Mouse (Mus musculus) lung, postnatal 0 days (tissue): ENCODE data around the gene Mrps27. TPM values are rescaled to one million over a fixed set of nuclear protein-coding genes. Genes with fewer than 3 reads are reported as not detected.

Experiments
- ATAC-seq: fragments of 200-750 bp; cut with Nextera tagmentation; 2 replicates; pipeline ENCODE4 v1.8.0; 2017; ENCODE audit warnings: moderate library complexity
- DNase-seq: peaks from one replicate; pipeline ENCODE4 v3.0.0-alpha.2; 2016; ENCODE audit warnings: low spot score
- H3K27ac ChIP-seq: fragments of 300-500 bp; sonication (generic); 2 replicates; pipeline ENCODE4 v1.5.1; 2014; ENCODE audit warnings: antibody characterized with exemption, mild to moderate bottlenecking, low read length, mixed read lengths
- H3K27me3 ChIP-seq: fragments of 300-500 bp; sonication (generic); replicated peaks from 2 replicates; pipeline ENCODE4 v1.6.1; 2014; ENCODE audit warnings: low read length, mixed read lengths; ENCODE audit not compliant: insufficient read depth
- H3K36me3 ChIP-seq: fragments of 300-500 bp; sonication (generic); 2 replicates; pipeline ENCODE4 v1.6.1; 2014; ENCODE audit warnings: low read length, mixed read lengths; ENCODE audit not compliant: insufficient read depth
- H3K4me1 ChIP-seq: fragments of 300-500 bp; sonication (generic); 2 replicates; pipeline ENCODE4 v1.6.1; 2014; ENCODE audit warnings: antibody characterized with exemption, low read depth, low read length, mixed read lengths; ENCODE audit not compliant: insufficient read depth
- H3K4me2 ChIP-seq: fragments of 300-500 bp; sonication (generic); replicated peaks from 2 replicates; pipeline ENCODE4 v1.6.1; 2014; ENCODE audit warnings: low read depth, mild to moderate bottlenecking, low read length, moderate library complexity, mixed read lengths
- H3K4me3 ChIP-seq: fragments of 300-500 bp; sonication (generic); 2 replicates; pipeline ENCODE4 v1.5.1; 2014; ENCODE audit warnings: low read depth, low read length
- H3K9ac ChIP-seq: fragments of 300-500 bp; sonication (generic); replicated peaks from 2 replicates; pipeline ENCODE4 v1.6.1; 2014; ENCODE audit warnings: low read depth, mild to moderate bottlenecking
- H3K9me3 ChIP-seq: fragments of 300-500 bp; sonication (generic); 2 replicates; pipeline ENCODE4 v1.6.1; 2016; ENCODE audit warnings: low read length, mixed read lengths
- CTCF ChIP-seq: IDR thresholded peaks from 2 replicates; pipeline ENCODE4 v1.5.1; 2016; ENCODE audit warnings: antibody characterized with exemption, mild to moderate bottlenecking
- EP300 ChIP-seq: IDR thresholded peaks from 2 replicates; pipeline ENCODE4 v1.6.1; 2016; ENCODE audit warnings: antibody characterized with exemption, mild to moderate bottlenecking, control low read depth
- whole genome bisulfite sequencing: fragments of 180-500 bp; shearing (Covaris S2); extraction: QIAGEN DNeasy Blood & Tissue Kit; methylation state at CpG from one replicate; pipeline ENCODE4 v1.1.7; 2014; 5-methylcytosine and 5-hydroxymethylcytosine counted together
- polyA plus RNA-seq: library from polyadenylated mRNA; unstranded; fragments of >200 nt; fragmentation: Nextera tagmentation; extraction: Ambion mirVana; gene quantifications from 2 replicates; pipeline ENCODE4 v1.2.1, GENCODE M21; 2015

Mrps27 gene
- 19.2 and 20.4 TPM in 2 replicates for polyA plus RNA-seq

DNA sequence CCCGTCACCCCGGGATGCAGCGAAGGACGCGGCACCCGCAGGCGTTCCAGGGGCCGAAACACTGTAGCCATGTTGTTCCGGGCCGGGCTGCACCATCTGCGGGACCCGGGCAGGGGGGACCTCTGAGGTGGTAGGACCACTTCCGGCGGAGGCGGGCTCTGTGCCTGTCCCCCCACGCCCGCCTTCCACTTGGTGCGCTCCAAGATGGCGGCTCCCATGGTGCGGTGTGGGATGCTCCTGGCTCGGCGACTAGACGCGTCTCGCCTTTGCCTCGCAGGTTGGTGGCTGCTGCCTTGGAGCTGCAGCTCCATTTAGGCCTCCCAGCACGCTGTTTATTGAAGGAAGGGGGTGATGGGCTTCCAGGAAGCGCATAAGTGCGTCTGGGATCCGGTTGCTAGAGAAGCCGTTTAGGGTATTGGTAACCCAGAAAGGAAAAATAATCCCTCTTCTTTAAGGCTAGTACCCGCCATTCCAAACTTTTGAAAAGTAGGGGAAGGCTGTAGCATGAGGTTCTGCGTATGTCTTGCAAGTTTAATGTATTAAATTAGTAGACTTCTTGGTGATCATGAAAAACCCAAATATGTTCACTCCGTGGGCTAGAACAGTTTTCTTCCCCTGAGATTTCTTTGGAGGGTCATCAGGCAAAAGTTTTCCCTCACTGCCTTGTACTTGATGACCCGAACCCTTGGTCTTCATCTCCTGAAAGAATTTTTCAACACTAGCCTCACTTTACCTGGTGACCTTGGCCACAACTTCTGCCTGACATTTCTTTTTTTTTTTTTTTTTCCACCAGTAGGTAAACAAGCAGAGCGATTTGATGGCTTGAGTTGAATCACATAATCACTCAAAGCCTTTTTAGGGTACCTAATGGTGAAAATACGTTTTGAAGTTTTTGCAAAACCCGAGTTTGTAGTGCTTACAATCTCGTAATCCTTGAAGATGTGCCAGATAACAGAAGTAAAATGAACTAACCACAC, at the start of gene Mrps27, which contains the start of gene Ptcd2:
Gene Mrps27 (plus strand): TSS at position 188 of the 977 bp plus-strand sequence.
Gene Ptcd2 (minus strand): TSS at position 107 of the 977 bp plus-strand sequence.
- peak; percentile 99 for ATAC-seq
- Histone ChIP-seq H3K9me3 (no peaks in the 10 kb centered on the region), H3K9ac (peak within 1 kb of the TSS; percentile 85), H3K4me2 (peak within 1 kb of the TSS; percentile 69), H3K4me3 (peak within 1 kb of the TSS; percentile 92), H3K27ac (peak within 1 kb of the TSS; percentile 83), H3K4me1 (peaks cover 5% of the 10 kb centered on the region; the same call in 1 of the 2 replicates), H3K27me3 (no peaks in the 10 kb centered on the region), H3K36me3 (peaks cover 14% of the 10 kb centered on the region)
- DNase-seq, result peak; percentile 96
- peak; percentile 31 for TF ChIP-seq CTCF
- no peak for TF ChIP-seq EP300
- WGBS, result 1% methylated on average over 39 of the region's 39 CpGs

DNA sequence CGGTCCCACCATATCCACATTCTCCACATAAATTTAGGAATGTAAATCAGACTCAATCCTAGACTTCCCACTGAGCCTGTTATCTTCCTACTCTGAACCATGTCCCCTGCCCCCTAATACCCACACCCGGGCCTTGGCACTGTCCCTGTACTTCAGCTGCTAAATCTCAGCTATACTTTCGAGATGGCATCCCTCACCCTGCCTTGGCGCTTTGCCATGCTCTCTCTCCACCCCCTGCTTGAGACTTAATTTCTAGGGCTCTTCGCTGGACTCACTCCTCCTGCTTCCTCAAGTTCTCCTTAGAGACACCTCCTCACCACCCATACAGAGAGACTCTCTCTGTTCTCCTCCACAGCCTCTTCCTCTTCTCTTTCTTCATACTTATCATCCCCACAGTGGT, 44.7 kb upstream of the Mrps27 start:
- Histone ChIP-seq H3K4me3 (no peak overlapping the region), H3K4me1 (peaks cover 6% of the 10 kb centered on the region; the same call in 1 of the 2 replicates), H3K4me2 (no peak overlapping the region), H3K27ac (no peak overlapping the region), H3K27me3 (no peaks in the 10 kb centered on the region), H3K36me3 (no peaks in the 10 kb centered on the region), H3K9ac (no peak overlapping the region), H3K9me3 (no peaks in the 10 kb centered on the region; the same call in 1 of the 2 replicates)
- TF ChIP-seq EP300 (no peak), CTCF (no peak)
- ATAC-seq (no peak; the same call in 1 of the 2 replicates), DNase-seq (no peak)
- 54% methylated on average over 5 of the region's 5 CpGs for WGBS

GRCm38 (mm10) chr13:99303846-99304245, 40.7 kb upstream of the Mrps27 start:
- no peak overlapping the region for H3K4me2 ChIP-seq
- no peaks in the 10 kb centered on the region for H3K36me3 ChIP-seq
- TF ChIP-seq CTCF, result no peak
- TF ChIP-seq EP300, result no peak
- no peaks in the 10 kb centered on the region for H3K27me3 ChIP-seq
- H3K9me3 ChIP-seq, result no peaks in the 10 kb centered on the region
- DNase-seq (peak; percentile 63), ATAC-seq (0 out of 2 replicates have a peak, but pooled peaks have one; percentile 7)
- no peak overlapping the region for H3K27ac ChIP-seq
- H3K4me3 ChIP-seq, result no peak overlapping the region
- peaks cover 11% of the 10 kb centered on the region; the same call in 1 of the 2 replicates for H3K4me1 ChIP-seq
- H3K9ac ChIP-seq, result no peak overlapping the region
- 32% methylated on average over 5 of the region's 5 CpGs for WGBS

DNA sequence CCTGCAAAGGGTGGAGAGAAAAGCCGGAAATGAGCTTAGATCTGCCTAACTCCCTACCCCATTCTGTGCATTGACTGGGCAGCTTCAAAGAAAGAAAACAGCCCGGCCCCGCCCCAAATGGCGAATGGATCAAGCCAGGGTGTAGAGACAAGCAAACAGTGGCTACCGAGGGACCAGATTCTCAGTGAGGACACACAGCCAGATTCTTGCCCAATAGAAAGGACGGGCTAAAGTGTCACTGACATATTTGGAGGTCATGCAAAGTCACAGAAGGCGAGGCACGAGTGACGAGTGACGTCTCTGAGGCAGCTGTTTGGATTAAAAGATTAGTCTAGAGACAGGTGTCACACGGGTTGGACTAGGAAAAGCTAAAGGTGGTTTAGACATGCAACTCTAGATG, 40.2 kb upstream of the Mrps27 start:
- 36% methylated on average over 11 of the region's 11 CpGs for WGBS
- ATAC-seq, result peak; percentile 23; the same call in 1 of the 2 replicates
- peak; percentile 43 for DNase-seq

GRCm38 (mm10) chr13:99305186-99305585, 39.4 kb upstream of the Mrps27 start:
- H3K27ac ChIP-seq, result peak overlapping the region; percentile 43; the same call in 1 of the 2 replicates
- WGBS, result 41% methylated on average over 1 of the region's 1 CpGs
- ATAC-seq, result peak; percentile 55

More for the DNA sequence above, 40.2 kb upstream of the Mrps27 start:
- peak; percentile 38; the same call in 1 of the 2 replicates for TF ChIP-seq EP300
- TF ChIP-seq CTCF, result no peak
- H3K4me1 ChIP-seq, result peaks cover 11% of the 10 kb centered on the region; the same call in 1 of the 2 replicates
- H3K4me3 ChIP-seq, result no peak overlapping the region
- no peak overlapping the region for H3K27ac ChIP-seq
- no peak overlapping the region for H3K4me2 ChIP-seq
- no peak overlapping the region for H3K9ac ChIP-seq
- H3K9me3 ChIP-seq, result no peaks in the 10 kb centered on the region
- no peaks in the 10 kb centered on the region for H3K36me3 ChIP-seq
- H3K27me3 ChIP-seq, result no peaks in the 10 kb centered on the region

DNA sequence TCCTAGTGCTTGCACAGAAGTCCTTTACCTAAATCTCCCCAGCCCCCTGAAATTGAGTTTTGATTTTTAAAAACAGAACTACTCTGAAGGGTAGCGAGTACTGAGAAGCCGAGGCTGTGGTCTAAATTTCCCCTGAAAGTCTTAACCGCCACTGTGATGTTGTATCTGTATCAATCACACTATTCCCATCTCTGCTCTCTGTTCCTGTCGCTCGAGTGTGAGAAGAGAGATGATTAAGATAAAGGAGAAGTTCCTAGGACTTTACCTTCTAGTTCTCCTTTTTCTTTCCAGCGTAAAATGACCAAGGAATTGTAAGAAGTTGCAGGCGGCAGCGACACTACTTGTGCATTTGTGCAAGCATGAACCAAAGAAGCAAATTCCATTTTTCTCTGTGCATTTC, 38.4 kb upstream of the Mrps27 start:
- TF ChIP-seq CTCF (no peak), EP300 (no peak)
- no peaks in the 10 kb centered on the region for H3K27me3 ChIP-seq
- ATAC-seq (no peak), DNase-seq (no peak)
- H3K9ac ChIP-seq, result no peak overlapping the region
- H3K4me1 ChIP-seq, result peaks cover 11% of the 10 kb centered on the region; the same call in 1 of the 2 replicates
- WGBS, result 81% methylated on average over 8 of the region's 8 CpGs
- H3K4me2 ChIP-seq, result no peak overlapping the region
- H3K27ac ChIP-seq, result no peak overlapping the region
- H3K9me3 ChIP-seq, result no peaks in the 10 kb centered on the region
- no peak overlapping the region for H3K4me3 ChIP-seq
- H3K36me3 ChIP-seq, result no peaks in the 10 kb centered on the region

More at GRCm38 (mm10) chr13:99305186-99305585, 39.4 kb upstream of the Mrps27 start:
- DNase-seq, result peak; percentile 79
- Histone ChIP-seq H3K9ac (no peak overlapping the region), H3K36me3 (no peaks in the 10 kb centered on the region), H3K27me3 (no peaks in the 10 kb centered on the region), H3K4me1 (peaks cover 11% of the 10 kb centered on the region; the same call in 1 of the 2 replicates), H3K4me3 (no peak overlapping the region), H3K4me2 (no peak overlapping the region), H3K9me3 (no peaks in the 10 kb centered on the region)
- no peak for TF ChIP-seq CTCF
- TF ChIP-seq EP300, result peak; percentile 73; the same call in 1 of the 2 replicates
